Mouse (Mus musculus): ENCODE measurements around the gene 9430015G10Rik.

9430015G10Rik gene

DNA sequence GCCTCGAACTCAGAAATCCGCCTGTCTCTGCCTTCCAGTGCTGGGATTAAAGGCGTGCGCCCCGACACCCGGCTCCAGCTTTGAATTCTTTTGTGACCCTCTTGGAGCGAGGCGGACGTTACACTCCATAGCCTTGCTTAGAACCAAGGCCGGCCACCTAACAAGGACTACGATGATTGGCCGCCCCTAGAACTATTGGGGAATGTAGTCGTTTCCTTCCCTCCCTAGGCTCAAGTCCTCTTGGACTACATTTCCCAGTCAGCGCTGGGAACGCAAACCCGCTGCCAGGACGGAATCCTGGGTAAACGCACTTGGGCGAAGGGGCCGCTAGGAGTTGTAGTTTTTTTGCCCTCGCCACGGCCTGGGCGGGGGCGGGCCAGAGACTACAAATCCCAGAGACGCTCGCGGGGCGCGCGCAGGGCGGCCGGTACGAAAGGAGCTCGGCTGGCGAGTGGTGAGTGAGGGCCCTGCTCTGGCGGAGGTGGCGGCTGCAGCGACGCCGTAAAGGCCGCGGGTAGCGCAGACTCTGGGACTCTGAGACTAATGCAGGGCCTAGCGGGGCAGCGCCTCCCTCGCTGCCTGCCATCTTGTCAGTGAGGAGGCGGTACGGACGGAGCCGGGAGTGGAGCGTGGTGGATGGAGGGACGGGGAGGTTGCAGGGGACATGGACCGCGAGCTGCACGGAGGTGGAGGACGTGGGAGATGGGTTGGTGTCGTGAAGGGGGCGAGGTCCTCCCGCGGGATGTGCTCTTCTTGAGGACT is at the start of gene 9430015G10Rik:
TSS of gene 9430015G10Rik (plus strand) at position 413 of the 762 bp plus-strand sequence.
- DNase-seq: peak; percentile 98

DNA sequence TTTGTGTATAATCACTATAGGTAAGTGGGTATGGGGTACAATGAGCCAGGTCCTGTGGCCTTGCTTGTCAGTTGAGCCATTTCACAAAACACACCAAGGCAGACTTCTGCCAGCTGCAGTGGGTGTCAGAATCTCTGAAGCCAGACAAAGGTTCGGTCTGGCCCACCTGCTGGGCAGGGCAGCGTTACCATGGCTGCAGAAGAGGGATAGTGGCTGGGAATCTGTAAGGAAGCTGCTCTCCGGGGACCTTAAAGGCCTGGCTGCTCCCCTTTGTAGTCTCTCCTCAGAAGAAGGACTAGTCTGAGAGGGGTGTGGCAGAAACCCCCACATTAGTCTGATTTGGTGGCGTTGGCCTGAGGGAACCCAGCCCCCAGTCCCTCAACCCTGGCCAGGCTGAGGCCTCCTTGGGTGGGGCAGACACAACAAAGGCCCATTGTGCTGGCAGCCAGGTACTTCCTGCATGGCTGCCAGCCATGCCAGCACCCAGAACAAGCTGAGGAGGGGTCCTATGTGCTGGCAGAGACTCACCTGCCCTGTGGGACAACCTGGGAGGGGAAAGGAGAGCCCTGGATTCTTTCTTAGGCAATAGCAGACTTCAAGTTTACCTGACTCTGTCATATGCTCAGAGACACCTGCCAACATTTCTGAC is 45.8 kb upstream of the 9430015G10Rik start:
- DNase-seq: no peak

- DNase-seq: no peak
These were observed 45.3 kb upstream of the 9430015G10Rik start for GRCm38 (mm10) chr4:156064510-156064897.

- peak; percentile 57 for DNase-seq
These were observed 44.5 kb upstream of the 9430015G10Rik start for GRCm38 (mm10) chr4:156065156-156065894.

- DNase-seq: no peak
These were observed 42.4 kb upstream of the 9430015G10Rik start for GRCm38 (mm10) chr4:156067256-156067949.

GRCm38 (mm10) chr4:156069701-156070100 is 40.1 kb upstream of the 9430015G10Rik start:
- no peak for DNase-seq

DNA sequence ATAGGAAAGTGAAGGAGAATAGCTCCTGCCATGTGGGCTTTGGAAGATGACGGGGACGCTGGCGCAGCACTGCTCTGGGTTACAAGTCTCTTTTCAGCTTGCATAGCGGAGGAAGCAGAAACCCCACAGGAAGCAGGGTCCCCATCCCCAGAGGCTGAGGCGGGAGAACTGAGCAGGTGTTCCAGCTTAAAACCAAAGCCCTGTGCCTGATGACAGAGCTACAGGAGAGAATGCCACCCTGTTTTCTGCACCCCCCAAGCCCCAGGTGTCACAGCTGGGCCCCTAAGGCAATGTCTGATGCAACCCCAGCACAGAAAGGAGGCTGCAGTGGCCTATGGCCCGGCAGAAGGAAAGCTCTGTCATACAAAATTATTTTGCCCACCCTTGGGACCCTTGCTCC is 39.5 kb upstream of the 9430015G10Rik start:
- DNase-seq: no peak

DNA sequence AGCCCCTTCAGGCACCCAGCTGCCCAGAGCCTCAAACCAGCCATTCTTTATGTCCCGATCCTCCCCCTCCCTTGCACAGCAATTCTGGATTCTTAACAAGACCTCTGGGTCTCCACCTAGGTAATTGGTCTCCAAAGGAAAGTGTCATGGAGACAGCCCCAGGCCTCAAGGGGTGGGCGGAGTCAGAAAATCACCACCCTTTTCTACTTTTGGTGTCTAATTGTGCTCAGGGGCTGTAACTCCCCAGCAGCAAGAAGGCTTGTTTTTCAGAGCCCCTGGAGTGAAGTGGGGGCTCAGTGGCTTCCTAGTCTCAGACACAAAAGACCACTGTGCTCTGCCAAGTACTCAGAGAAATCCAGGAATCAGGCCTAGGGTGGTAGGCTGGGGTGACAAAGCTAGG is 39.1 kb upstream of the 9430015G10Rik start:
- DNase-seq: no peak

- no peak for DNase-seq
These were observed 32.8 kb upstream of the 9430015G10Rik start for GRCm38 (mm10) chr4:156076911-156077382.

- DNase-seq: peak; percentile 73
These were observed 32.1 kb upstream of the 9430015G10Rik start for GRCm38 (mm10) chr4:156077499-156078301.

- DNase-seq: peak; percentile 52
These were observed 27.1 kb upstream of the 9430015G10Rik start for GRCm38 (mm10) chr4:156082621-156083234.

GRCm38 (mm10) chr4:156083348-156083747 is 26.4 kb upstream of the 9430015G10Rik start:
- DNase-seq: peak; percentile 91

DNA sequence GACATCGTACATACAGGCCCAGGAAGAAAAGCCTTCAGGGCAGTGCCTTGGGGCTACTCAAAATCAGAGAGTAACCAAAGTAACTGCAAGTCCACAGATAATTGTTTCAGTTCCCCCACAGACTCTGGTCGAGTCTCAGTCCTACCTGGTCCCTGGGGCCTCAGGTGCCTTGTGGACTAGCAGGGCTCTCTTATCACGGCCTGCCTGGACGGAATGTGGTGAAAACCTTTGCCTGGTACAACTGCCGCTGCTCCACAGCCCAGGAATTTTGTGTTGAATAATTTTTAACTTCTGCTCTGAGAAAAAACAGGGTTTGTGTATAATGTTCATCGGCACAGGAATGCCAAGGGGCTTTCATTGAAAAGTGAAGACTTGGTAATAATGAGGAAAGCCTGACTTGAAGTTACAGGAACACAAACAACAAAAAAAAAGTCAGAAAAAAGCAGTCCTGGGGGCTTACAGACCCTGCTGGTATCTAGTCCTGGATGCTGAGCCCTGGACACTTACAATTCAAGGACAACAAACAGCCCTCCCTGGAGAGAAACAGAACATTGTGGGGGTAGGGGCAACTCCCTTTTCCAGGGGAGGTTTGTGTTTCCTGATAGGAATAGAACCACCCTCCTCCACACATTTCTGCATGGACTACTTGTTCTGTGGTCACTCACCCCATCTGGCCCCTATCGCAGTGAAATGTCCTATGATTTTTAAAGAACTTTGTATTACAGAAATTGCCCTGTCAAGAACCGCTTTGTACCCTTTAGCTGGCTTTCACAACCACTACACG is 25.5 kb upstream of the 9430015G10Rik start:
- peak; percentile 79 for DNase-seq

- no peak for DNase-seq
These were observed 24.5 kb upstream of the 9430015G10Rik start for GRCm38 (mm10) chr4:156085256-156085655.

GRCm38 (mm10) chr4:156087398-156088087 is 22.2 kb upstream of the 9430015G10Rik start:
- DNase-seq: no peak

DNA sequence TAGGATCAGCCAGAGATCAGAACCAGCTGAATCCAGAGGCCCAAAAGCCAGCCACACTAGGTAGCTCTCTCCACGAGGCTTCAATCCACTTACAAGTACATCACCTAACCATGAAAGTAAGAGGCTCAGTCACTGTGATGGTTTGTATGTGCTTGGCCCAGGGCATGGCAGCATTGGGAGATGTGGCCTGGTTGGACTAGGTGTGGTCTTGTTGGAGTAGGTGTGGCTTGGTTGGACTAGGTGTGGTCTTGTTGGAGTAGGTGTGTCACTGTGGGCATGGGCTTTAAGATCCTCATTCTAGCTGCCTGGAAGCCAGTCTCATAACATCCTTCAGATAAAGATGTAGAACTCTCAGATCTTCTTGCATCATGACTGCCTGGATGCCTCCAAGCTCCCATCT is 18.5 kb upstream of the 9430015G10Rik start:
- no peak for DNase-seq

- peak; percentile 69 for DNase-seq
These were observed 17.0 kb upstream of the 9430015G10Rik start for GRCm38 (mm10) chr4:156092765-156093164.

- no peak for DNase-seq
These were observed 16.0 kb upstream of the 9430015G10Rik start for GRCm38 (mm10) chr4:156093758-156094157.

GRCm38 (mm10) chr4:156096191-156096590 is 13.6 kb upstream of the 9430015G10Rik start:
- DNase-seq: no peak

DNA sequence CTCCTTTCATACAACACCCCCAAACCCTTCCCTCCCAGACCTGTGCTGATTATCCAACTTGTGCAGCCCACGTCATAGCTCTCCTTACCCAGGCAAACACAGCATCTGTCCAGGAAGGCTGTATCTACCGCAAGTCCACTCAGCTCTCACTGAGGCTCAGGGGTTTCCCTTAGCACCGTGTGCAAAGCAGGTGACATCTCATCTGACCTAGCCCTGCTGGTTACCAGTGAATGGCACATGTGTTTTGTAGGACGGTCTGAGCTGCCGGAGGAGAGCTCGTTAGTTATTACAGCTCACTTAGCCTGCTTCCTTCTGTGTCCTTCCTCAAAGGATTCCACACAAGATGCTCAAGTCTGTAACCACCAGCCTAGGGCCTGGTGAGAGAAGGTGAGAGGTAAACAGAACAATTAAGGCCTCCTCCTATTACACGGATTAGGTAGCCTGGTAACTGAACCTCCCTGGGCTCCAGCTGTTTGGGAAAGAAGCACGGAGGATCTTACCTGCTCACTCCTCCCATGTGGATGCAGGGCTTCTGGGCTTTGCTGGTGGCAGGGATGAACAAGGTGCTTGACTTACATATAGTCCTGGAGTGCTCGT is 11.9 kb upstream of the 9430015G10Rik start:
- DNase-seq: no peak
